Comparison of ENCODE assay signal across 9 mouse cellular contexts in the genomic region with DNA sequence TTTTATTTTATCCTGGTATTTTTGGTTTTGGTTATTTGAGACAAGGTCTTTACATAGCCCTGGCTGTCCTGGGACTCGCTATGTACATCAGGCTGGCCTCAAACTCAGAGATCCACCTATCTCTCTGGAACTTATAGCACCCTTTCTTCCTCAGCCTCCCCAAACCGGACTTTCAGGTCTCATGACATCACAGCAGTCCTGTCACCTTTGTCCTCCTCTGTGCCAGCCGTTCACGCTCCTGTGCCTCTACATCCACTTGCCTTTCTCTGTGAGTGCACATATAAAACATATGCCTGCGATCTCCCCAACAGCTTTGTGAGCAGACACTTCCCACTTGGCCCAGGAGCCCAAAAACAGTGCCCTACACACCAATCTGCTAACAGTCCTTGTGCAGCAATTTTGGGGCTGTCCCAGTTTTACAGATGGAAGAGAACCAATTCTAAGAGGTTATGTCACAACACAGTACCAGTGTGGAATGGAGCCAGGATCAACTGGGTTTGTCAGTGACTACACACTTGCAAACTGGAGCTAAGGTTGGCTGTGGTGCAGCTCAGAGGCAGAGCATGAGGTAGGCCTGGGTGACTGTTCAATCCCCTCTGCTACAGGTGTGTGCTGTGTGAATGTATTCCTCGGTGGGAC. TPM values are rescaled to one million over a fixed set of nuclear protein-coding genes. Genes with fewer than 3 reads are reported as not detected.
DNase-seq lines count a peak whose midpoint lies in the region; ATAC-seq lines count a peak whose summit lies in the region.
"Had no signal": no experiment of that assay in that cellular context is flagged by ENCODE, and none has a peak within 500 bp of the region (broad histone marks: within the 10 kb centered on the region; RNA-seq: fewer than 3 reads in every experiment).

No protein-coding gene starts in this region.

- no peaks in the 10 kb centered on the region for H3K27me3 ChIP-seq in heart, embryonic 11.5 days (ENCODE audit: control insufficient read depth, insufficient read depth, low read length)
- no peaks in the 10 kb centered on the region for H3K27me3 ChIP-seq in forebrain, embryonic 16.5 days (replicated peaks; ENCODE audit: control insufficient read depth, insufficient read depth, low read length)
- H3K27me3 ChIP-seq in liver, embryonic 11.5 days (replicated peaks; ENCODE audit: control insufficient read depth, insufficient read depth, low read length) = no peaks in the 10 kb centered on the region
- H3K27me3 ChIP-seq in stomach, embryonic 14.5 days (ENCODE audit: control insufficient read depth, insufficient read depth, low read length) = no peaks in the 10 kb centered on the region

- no peak for ATAC-seq in heart, embryonic 11.5 days (replicated peaks; ENCODE audit: insufficient number of reproducible peaks, low FRiP score, low TSS enrichment)
- ATAC-seq in forebrain, embryonic 16.5 days = no peak
- ATAC-seq in liver, embryonic 11.5 days (replicated peaks; ENCODE audit: low FRiP score) = no peak
- peak; percentile 8; the same call in 1 of the 2 replicates for ATAC-seq in stomach, embryonic 14.5 days (ENCODE audit: insufficient number of reproducible peaks, insufficient read depth, low FRiP score, low read depth)
- ATAC-seq in megakaryocyte progenitor cell, adult 5-6 weeks (replicated peaks; ENCODE audit: poor library complexity) = no peak

- intact Hi-C loops in heart, postnatal 36 days (cut with DNase I) = loop anchor here (10.0 kb wide), 1 partner anchor 166 kb away; a partner anchor contains a TSS

- no peak overlapping the region for H3K9ac ChIP-seq in heart, embryonic 11.5 days (ENCODE audit: low read depth, low read length)
- no peak overlapping the region for H3K9ac ChIP-seq in forebrain, embryonic 16.5 days (replicated peaks; ENCODE audit: low read depth, low read length)
- H3K9ac ChIP-seq in liver, embryonic 11.5 days (ENCODE audit: low read depth, low read length) = peak overlapping the region; percentile 7; the same call in 1 of the 2 replicates
- 0 out of 2 replicates have a peak overlapping the region, but pooled peaks have one; percentile 6 for H3K9ac ChIP-seq in stomach, embryonic 14.5 days (replicated peaks; ENCODE audit: low read depth, low read length)

- no peak overlapping the region for H3K4me2 ChIP-seq in heart, embryonic 11.5 days
- no peak overlapping the region for H3K4me2 ChIP-seq in forebrain, embryonic 16.5 days (ENCODE audit: low read length)
- H3K4me2 ChIP-seq in liver, embryonic 11.5 days = peak overlapping the region; percentile 49
- H3K4me2 ChIP-seq in stomach, embryonic 14.5 days (replicated peaks; ENCODE audit: low read depth, low read length) = peak overlapping the region; percentile 27

- 85% methylated on average over 6 of the region's 6 CpGs for WGBS in heart, embryonic 11.5 days (ENCODE audit: insufficient replicate concordance)
- WGBS in forebrain, embryonic 16.5 days = 61% methylated on average over 6 of the region's 6 CpGs
- WGBS in liver, embryonic 11.5 days = 79% methylated on average over 6 of the region's 6 CpGs
- WGBS in stomach, embryonic 14.5 days = 65% methylated on average over 6 of the region's 6 CpGs

- peaks cover 50% of the 10 kb centered on the region for H3K4me1 ChIP-seq in heart, embryonic 11.5 days (ENCODE audit: control insufficient read depth, insufficient read depth, low read length)
- peaks cover 40% of the 10 kb centered on the region for H3K4me1 ChIP-seq in forebrain, embryonic 16.5 days (replicated peaks; ENCODE audit: control insufficient read depth, insufficient read depth, low read length)
- H3K4me1 ChIP-seq in liver, embryonic 11.5 days (replicated peaks; ENCODE audit: control insufficient read depth, insufficient read depth, low read length) = peaks cover 34% of the 10 kb centered on the region
- H3K4me1 ChIP-seq in stomach, embryonic 14.5 days (ENCODE audit: control insufficient read depth, insufficient read depth, low read length) = peaks cover 55% of the 10 kb centered on the region

- H3K9me3 ChIP-seq in heart, embryonic 11.5 days (replicated peaks; ENCODE audit: control insufficient read depth, low read length) = no peaks in the 10 kb centered on the region
- no peaks in the 10 kb centered on the region for H3K9me3 ChIP-seq in forebrain, embryonic 16.5 days (ENCODE audit: control insufficient read depth, low read length)
- no peaks in the 10 kb centered on the region for H3K9me3 ChIP-seq in liver, embryonic 11.5 days (ENCODE audit: control insufficient read depth, low read length)
- no peaks in the 10 kb centered on the region for H3K9me3 ChIP-seq in stomach, embryonic 14.5 days (ENCODE audit: control insufficient read depth, low read depth, low read length)

- H3K4me3 ChIP-seq in heart, embryonic 11.5 days (ENCODE audit: low read depth, low read length) = no peak overlapping the region
- no peak overlapping the region for H3K4me3 ChIP-seq in forebrain, embryonic 16.5 days (replicated peaks; ENCODE audit: low read length)
- no peak overlapping the region for H3K4me3 ChIP-seq in liver, embryonic 11.5 days (ENCODE audit: low read depth, low read length)
- no peak overlapping the region for H3K4me3 ChIP-seq in stomach, embryonic 14.5 days (ENCODE audit: low read depth, low read length)
- H3K4me3 ChIP-seq: erythroblast, embryonic 14.5 days had no signal

- peak overlapping the region; percentile 62 for H3K27ac ChIP-seq in heart, embryonic 11.5 days (ENCODE audit: low read depth, low read length)
- H3K27ac ChIP-seq in forebrain, embryonic 16.5 days (ENCODE audit: low read length) = 0 out of 2 replicates have a peak overlapping the region, but pooled peaks have one; percentile 25
- H3K27ac ChIP-seq in liver, embryonic 11.5 days (ENCODE audit: low read depth, low read length) = peak overlapping the region; percentile 87
- peak overlapping the region; percentile 95 for H3K27ac ChIP-seq in stomach, embryonic 14.5 days (ENCODE audit: low read length)

- H3K36me3 ChIP-seq in heart, embryonic 11.5 days (ENCODE audit: control insufficient read depth, insufficient read depth, low read length) = no peaks in the 10 kb centered on the region
- H3K36me3 ChIP-seq in forebrain, embryonic 16.5 days (ENCODE audit: control insufficient read depth, insufficient read depth) = no peaks in the 10 kb centered on the region
- peaks cover 8% of the 10 kb centered on the region; the same call in 1 of the 2 replicates for H3K36me3 ChIP-seq in liver, embryonic 11.5 days (ENCODE audit: control insufficient read depth, insufficient read depth, low read length)
- peaks cover 3% of the 10 kb centered on the region; the same call in 1 of the 2 replicates for H3K36me3 ChIP-seq in stomach, embryonic 14.5 days (ENCODE audit: control insufficient read depth, insufficient read depth, low read length)

- no peak for DNase-seq in heart, postnatal 36 days
- DNase-seq in adrenal gland, postnatal 36 days = peak; percentile 59 to 63
- no peak for DNase-seq in liver, embryonic 11.5 days (ENCODE audit: low spot score)
- no peak for DNase-seq in spleen, postnatal 36 days (ENCODE audit: low spot score in 2 of 2)

RNA-seq across cellular contexts. Expression of a gene that starts 8.8 kb away (rescaled TPM):
- polyA plus RNA-seq in heart, embryonic 11.5 days (2014; fragmentation: Nextera tagmentation; extraction: Ambion mirVana) = 23.6 and 25.7 TPM in 2 replicates
- 10 to 100 TPM; 91.0 to 93.7 TPM for total RNA-seq in heart, postnatal 36 days (2021)
- total RNA-seq in adrenal gland, postnatal 36 days (2021) = 100 to 1,000 TPM; 110 to 123 TPM
- 27.6 and 31.2 TPM in 2 replicates for polyA plus RNA-seq in forebrain, embryonic 16.5 days (2015; fragmentation: Nextera tagmentation; extraction: Ambion mirVana)
- polyA plus RNA-seq in liver, embryonic 11.5 days (2014; fragmentation: Nextera tagmentation; extraction: Ambion mirVana) = 24.7 and 26.2 TPM in 2 replicates
- 35.3 and 35.4 TPM in 2 replicates for polyA plus RNA-seq in stomach, embryonic 14.5 days (2014; fragmentation: Nextera tagmentation; extraction: Ambion mirVana)
- 33.2 and 43.0 TPM in 2 replicates for total RNA-seq in megakaryocyte progenitor cell, adult 5-6 weeks (2015)
- total RNA-seq in megakaryocyte progenitor cell, adult 5-6 weeks (2017) = 38.8 and 52.7 TPM in 2 replicates

RNA-seq across cellular contexts. Expression of a gene that starts 16.9 kb away (rescaled TPM):
- 18.5 and 19.3 TPM in 2 replicates for polyA plus RNA-seq in heart, embryonic 11.5 days (2014; fragmentation: Nextera tagmentation; extraction: Ambion mirVana)
- 10 to 100 TPM; 11.4 to 11.8 TPM for total RNA-seq in heart, postnatal 36 days (2021)
- 10 to 100 TPM; 20.4 to 21.6 TPM for total RNA-seq in adrenal gland, postnatal 36 days (2021)
- 25.4 and 27.1 TPM in 2 replicates for polyA plus RNA-seq in forebrain, embryonic 16.5 days (2015; fragmentation: Nextera tagmentation; extraction: Ambion mirVana)
- 26.0 and 28.7 TPM in 2 replicates for polyA plus RNA-seq in liver, embryonic 11.5 days (2014; fragmentation: Nextera tagmentation; extraction: Ambion mirVana)
- 29.6 and 30.4 TPM in 2 replicates for polyA plus RNA-seq in stomach, embryonic 14.5 days (2014; fragmentation: Nextera tagmentation; extraction: Ambion mirVana)
- total RNA-seq in megakaryocyte progenitor cell, adult 5-6 weeks (2015) = 15.4 and 16.4 TPM in 2 replicates
- total RNA-seq in megakaryocyte progenitor cell, adult 5-6 weeks (2017) = 10.5 and 11.4 TPM in 2 replicates

RNA-seq across cellular contexts. Expression of a gene that starts 42.7 kb away (rescaled TPM):
- 0.64 TPM in 1 of 2 replicates, not detected in the other for polyA plus RNA-seq in heart, embryonic 11.5 days (2014; fragmentation: Nextera tagmentation; extraction: Ambion mirVana)
- total RNA-seq in heart, postnatal 36 days (2021) = not detected
- total RNA-seq in adrenal gland, postnatal 36 days (2021) = not detected
- polyA plus RNA-seq in forebrain, embryonic 16.5 days (2015; fragmentation: Nextera tagmentation; extraction: Ambion mirVana) = 0.09 and 0.46 TPM in 2 replicates
- 0.19 TPM in 1 of 2 replicates, not detected in the other for polyA plus RNA-seq in liver, embryonic 11.5 days (2014; fragmentation: Nextera tagmentation; extraction: Ambion mirVana)
- 0.30 and 0.59 TPM in 2 replicates for polyA plus RNA-seq in stomach, embryonic 14.5 days (2014; fragmentation: Nextera tagmentation; extraction: Ambion mirVana)
- total RNA-seq in megakaryocyte progenitor cell, adult 5-6 weeks (2015) = not detected in 2 replicates
- total RNA-seq in megakaryocyte progenitor cell, adult 5-6 weeks (2017) = not detected in 2 replicates
- polyA plus RNA-seq: erythroblast, embryonic 14.5 days had no signal

RNA-seq across cellular contexts. Expression of a gene that starts 52.7 kb away (rescaled TPM):
- polyA plus RNA-seq in heart, embryonic 11.5 days (2014; fragmentation: Nextera tagmentation; extraction: Ambion mirVana) = 34.4 and 41.9 TPM in 2 replicates
- total RNA-seq in heart, postnatal 36 days (2021) = 10 to 100 TPM; 17.2 to 18.1 TPM
- total RNA-seq in adrenal gland, postnatal 36 days (2021) = 10 to 100 TPM; 61.4 to 61.9 TPM
- polyA plus RNA-seq in forebrain, embryonic 16.5 days (2015; fragmentation: Nextera tagmentation; extraction: Ambion mirVana) = 56.6 and 57.8 TPM in 2 replicates
- polyA plus RNA-seq in liver, embryonic 11.5 days (2014; fragmentation: Nextera tagmentation; extraction: Ambion mirVana) = 178 and 180 TPM in 2 replicates
- 67.0 and 77.1 TPM in 2 replicates for polyA plus RNA-seq in stomach, embryonic 14.5 days (2014; fragmentation: Nextera tagmentation; extraction: Ambion mirVana)
- total RNA-seq in megakaryocyte progenitor cell, adult 5-6 weeks (2015) = 33.5 and 37.1 TPM in 2 replicates
- total RNA-seq in megakaryocyte progenitor cell, adult 5-6 weeks (2017) = 50.4 and 64.3 TPM in 2 replicates

Comparison
In these comparisons a context has a peak if more than half of its experiments do, and no peak if none do; other contexts are left out.
1. H3K27ac ChIP-seq: peak in every context shown above with its lines; median percentile 95 in stomach, embryonic 14.5 days; 87 in liver, embryonic 11.5 days; 62 in heart, embryonic 11.5 days; 25 in forebrain, embryonic 16.5 days.
2. H3K4me2 ChIP-seq: peak in liver, embryonic 11.5 days (single experiment) and stomach, embryonic 14.5 days (single experiment); none in heart, embryonic 11.5 days (single experiment) and forebrain, embryonic 16.5 days (single experiment).
3. H3K9ac ChIP-seq: peak in liver, embryonic 11.5 days (single experiment) and stomach, embryonic 14.5 days (single experiment); none in heart, embryonic 11.5 days (single experiment) and forebrain, embryonic 16.5 days (single experiment).
4. DNase-seq: peak in adrenal gland, postnatal 36 days (2 of 2); none in heart, postnatal 36 days (0 of 2), liver, embryonic 11.5 days (single experiment) and spleen, postnatal 36 days (0 of 2).